Mouse (Mus musculus): ENCODE measurements around the gene 1700017B05Rik.

Gene 1700017B05Rik

GRCm38 (mm10) chr9:57272902-57273804 lies 10.7 kb upstream of the 1700017B05Rik start:
- DNase-seq (ENCODE audit: low spot score in 2 of 2), result no peak

DNA sequence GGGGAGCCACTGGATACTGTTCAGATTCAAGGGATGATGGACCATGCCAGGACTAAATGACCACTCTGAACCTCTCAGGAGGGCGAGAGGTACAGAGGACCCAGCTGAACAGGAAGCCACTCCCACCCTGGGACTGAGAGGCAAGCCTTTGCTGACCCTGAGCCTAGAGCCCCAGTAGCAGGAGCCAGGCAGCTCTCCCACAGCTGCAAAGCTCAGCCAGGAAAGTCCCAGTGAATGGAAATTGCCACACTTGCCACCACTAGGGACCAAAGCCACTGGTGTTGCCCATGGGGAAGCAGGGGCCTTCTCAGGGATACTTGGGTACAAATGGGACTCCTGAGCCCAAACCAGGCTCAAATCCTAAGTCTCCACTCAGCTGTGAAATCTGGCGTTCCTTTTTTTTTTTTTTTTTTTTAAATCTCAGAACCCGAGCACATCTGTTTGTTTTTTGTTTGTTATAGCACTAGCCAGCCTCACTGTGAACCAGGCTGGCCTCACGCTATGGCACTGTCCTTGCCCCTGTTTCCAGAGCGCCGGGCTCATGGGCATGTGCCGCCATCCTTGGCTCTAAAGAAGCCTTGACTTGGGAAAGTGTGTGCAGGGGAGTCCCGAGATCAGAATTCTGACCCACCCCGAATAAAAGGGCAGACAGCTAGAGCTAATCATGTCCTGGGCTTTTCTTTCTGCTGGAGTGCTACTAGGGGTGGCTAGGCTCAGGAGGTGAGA lies 9.6 kb upstream of the 1700017B05Rik start:
- no peak for DNase-seq (ENCODE audit: low spot score in 2 of 2)

- DNase-seq (ENCODE audit: low spot score in 2 of 2), result no peak
Observed at GRCm38 (mm10) chr9:57271081-57271480, 8.7 kb upstream of the 1700017B05Rik start.

DNA sequence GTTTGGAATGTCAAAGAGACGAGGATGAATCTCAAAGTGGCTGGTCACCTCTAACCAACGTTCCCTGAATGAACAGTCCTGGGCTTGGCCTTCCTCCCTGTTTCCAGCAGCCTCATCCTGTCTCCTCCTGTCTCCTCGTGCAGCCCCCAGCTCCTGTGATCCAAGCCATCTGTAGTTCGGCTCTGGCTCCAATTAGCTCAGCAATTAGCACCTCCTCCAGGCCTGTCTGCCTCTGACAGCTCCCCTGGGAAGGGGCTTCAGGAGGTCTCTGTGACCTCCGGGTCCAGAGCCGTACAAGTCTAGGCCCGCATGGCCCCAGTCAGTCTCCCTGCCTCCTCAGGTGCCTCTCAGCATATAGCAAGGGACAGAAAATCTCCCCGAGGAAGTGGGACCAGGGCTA lies 8.0 kb upstream of the 1700017B05Rik start:
- DNase-seq (ENCODE audit: low spot score in 2 of 2), result no peak

GRCm38 (mm10) chr9:57269384-57269783 lies 7.0 kb upstream of the 1700017B05Rik start:
- no peak for DNase-seq (ENCODE audit: low spot score in 2 of 2)

GRCm38 (mm10) chr9:57268575-57268974 lies 6.2 kb upstream of the 1700017B05Rik start:
- no peak for DNase-seq (ENCODE audit: low spot score in 2 of 2)

- no peak for DNase-seq (ENCODE audit: low spot score in 2 of 2)
Observed at GRCm38 (mm10) chr9:57268078-57268477, 5.7 kb upstream of the 1700017B05Rik start.

- DNase-seq (ENCODE audit: low spot score in 2 of 2), result no peak
Observed at GRCm38 (mm10) chr9:57267421-57267820, 5.0 kb upstream of the 1700017B05Rik start.

DNA sequence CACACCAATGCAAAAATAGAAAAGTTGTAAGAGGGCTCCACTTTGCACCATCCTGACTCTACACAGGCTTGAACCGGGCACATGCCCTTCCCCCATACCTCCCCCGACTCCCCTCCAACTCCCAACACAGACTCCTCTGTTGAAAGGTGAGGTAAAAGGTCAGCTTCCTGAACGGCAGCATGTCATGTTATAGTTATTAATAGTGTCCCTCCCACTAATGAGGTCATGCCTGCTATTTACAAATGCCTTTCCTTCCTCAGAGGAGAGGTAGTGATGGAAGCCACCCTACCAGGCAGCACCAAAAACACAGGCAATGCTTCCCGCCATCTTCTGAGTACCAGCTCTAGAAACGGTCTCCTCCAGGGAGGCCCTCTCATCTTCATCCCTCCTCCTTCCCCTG lies 2.7 kb upstream of the 1700017B05Rik start:
- no peak for DNase-seq (ENCODE audit: low spot score in 2 of 2)

- no peak for DNase-seq (ENCODE audit: low spot score in 2 of 2)
Observed at GRCm38 (mm10) chr9:57262795-57263684, 628 bp upstream of the 1700017B05Rik start.

DNA sequence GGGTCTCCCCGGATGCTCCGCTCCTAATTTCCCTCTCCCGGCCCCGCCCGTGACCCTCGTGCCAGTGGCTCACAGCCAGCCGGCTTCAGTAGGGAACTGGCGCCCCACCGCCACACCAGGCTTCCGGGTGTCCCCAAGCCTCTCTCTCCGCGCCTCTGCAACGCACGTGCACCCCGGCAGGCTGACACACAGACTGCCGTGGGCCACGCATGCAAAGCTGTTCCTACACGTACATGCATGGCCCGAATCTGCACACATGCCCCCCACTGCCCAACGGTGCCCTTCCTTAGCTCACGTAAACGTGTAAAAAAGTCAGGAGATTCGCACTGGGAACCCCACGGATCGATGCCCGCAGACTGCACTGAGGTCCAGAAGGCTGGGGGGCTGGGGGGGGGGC lies 898 bp downstream of the 1700017B05Rik start:
- DNase-seq (ENCODE audit: low spot score in 2 of 2), result peak; percentile 65 to 69

DNA sequence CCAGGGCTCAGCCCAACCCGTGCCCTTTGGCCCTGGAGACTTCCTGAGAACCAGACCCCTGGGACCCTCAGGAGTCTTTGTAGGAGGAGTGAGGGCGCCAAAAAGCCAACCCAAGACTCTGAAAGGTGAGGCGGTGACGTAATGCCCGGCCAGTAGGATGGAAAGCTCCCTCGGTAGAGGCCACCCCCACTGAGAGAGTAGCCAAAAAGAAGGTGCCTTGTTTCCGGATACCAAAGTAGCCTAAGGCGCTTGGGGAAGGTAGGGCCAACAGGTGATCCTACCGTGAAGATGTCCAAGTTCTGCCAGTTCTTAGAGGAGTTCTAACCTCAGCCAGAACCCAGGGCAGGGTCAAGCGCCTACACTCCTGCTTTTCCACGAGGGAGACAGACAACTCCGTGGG lies 1.5 kb downstream of the 1700017B05Rik start:
- no peak for DNase-seq (ENCODE audit: low spot score in 2 of 2)

GRCm38 (mm10) chr9:57259736-57260135 lies 2.7 kb downstream of the 1700017B05Rik start:
- peak; percentile 83 to 95 for DNase-seq (ENCODE audit: low spot score in 2 of 2)

DNA sequence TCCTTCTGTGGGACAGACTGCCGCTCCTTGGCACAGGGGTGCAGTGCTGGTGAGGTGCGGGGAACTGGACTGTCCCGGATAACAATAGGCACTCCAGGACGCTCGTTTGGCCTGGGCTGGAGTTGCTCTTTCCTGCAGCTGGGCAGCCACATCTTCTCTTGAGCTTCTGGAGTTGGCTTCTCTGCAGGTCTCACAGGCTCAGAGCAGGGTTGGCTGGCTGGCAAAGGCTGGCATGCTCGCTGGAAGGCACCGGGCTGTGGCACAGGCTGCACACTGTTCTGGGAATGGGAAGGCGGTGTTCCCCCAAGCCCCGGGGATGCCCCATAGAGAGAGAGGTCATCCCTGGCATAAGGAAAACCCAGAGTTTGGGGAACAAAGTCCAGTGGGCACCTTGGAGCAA lies 4.8 kb downstream of the 1700017B05Rik start:
- no peak for DNase-seq (ENCODE audit: low spot score in 2 of 2)

DNA sequence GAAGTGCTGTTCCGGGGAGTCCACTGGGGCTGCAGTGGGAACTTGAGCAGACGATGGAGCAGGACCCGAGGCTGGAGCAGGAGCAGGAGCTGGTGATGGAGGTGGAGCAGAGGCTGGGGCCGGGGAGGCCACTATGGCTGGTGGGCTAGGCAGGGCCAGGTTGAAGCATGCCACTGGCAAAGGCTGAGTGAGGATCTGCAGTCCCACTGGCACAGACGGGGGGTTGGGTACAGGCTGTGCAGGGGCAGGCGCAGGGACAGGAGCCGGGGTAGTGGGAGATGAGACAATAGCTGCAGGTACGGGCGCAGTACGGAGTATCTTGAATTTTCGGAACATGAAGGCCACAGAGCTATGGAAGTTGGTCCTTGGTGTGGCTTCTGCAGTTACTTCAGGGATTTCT lies 5.6 kb downstream of the 1700017B05Rik start:
- no peak for DNase-seq (ENCODE audit: low spot score in 2 of 2)

DNA sequence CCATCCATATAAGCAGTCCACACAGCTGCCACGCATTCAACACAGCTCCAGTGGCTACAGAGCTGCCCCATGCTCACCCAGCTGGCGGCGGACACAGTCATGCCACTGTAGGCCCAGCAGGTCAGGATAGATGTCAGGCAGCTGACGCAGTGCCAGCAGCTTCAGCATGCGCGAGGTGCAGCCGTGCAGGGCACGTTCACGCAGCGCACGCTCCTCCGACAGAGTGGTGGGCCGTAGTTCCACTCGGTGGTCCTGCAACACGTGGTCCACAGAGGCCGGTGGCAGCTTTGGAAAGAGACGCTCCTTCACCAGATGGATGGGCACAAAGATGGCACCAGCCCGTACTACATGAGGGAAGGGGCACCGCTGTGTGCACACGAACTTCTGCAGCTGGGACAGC lies 6.1 kb downstream of the 1700017B05Rik start:
- DNase-seq (ENCODE audit: low spot score in 2 of 2), result no peak

GRCm38 (mm10) chr9:57254823-57255495 lies 7.5 kb downstream of the 1700017B05Rik start:
- no peak for DNase-seq (ENCODE audit: low spot score in 2 of 2)

GRCm38 (mm10) chr9:57254061-57254460 lies 8.4 kb downstream of the 1700017B05Rik start:
- no peak for DNase-seq (ENCODE audit: low spot score in 2 of 2)

DNA sequence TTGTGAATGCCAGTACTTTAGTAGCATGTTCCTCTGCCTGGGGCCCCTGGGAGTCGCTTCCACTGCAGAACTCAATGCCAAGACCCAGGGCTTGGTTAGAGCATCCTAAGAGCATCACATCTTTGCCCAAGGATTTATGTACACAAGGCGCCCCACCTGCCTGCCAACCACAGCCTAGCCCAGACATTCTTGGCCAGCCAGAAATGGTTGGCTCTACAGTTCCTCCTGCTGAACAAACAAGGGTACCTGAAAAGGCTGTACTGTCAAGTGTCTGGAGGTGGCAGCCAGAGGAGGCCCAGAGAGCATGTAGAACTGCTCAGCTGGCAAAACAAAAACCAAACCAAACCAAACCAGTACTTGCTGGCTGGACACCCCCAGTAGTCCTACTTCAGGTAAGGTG lies 11.3 kb downstream of the 1700017B05Rik start:
- DNase-seq (ENCODE audit: low spot score in 2 of 2), result no peak

DNA sequence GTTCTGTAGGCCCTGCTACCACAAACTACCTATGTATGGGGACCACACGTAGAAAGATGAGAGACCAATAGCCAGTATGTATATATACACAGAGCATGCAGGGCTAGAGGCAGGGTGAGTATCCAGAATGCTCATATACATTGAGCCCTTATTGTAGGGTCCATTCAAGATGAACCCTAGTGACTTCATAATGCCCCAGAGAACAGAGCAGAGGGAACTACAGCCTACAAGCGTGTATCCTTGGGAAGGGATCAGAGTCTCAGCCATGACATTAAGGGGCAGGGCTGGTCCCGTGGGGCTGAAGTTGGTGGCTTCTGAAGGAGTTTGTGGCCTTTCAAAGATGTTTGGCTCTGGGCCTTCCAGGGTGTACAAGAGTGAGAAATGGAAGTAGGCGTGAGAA lies 12.4 kb downstream of the 1700017B05Rik start:
- no peak for DNase-seq (ENCODE audit: low spot score in 2 of 2)
